Mouse (Mus musculus) embryonic fibroblast, embryonic 13.5 days (primary cell): Measurements from ENCODE around the gene Pipox.

Source experiments
- CTCF ChIP-seq: IDR thresholded peaks from 2 replicates; pipeline ENCODE4 v1.5.1; 2011; ENCODE audit warnings: mild to moderate bottlenecking, control low read depth, low read length, moderate library complexity, borderline replicate concordance; ENCODE audit not compliant: insufficient read depth
- POLR2A ChIP-seq: IDR thresholded peaks from 2 replicates; pipeline ENCODE4 v1.6.1; 2011; ENCODE audit warnings: low read depth, mild to moderate bottlenecking, control low read depth, low read length, moderate library complexity

- TF ChIP-seq CTCF (no peak), POLR2A (no peak)
Observed at GRCm38 (mm10) chr11:77867419-77868083, 26.3 kb downstream of the Pipox start.
